Mouse (Mus musculus): ENCODE results near the gene Brinp3.

The Brinp3 gene

GRCm38 (mm10) chr1:146799986-146800553 is 305.5 kb downstream of the Brinp3 start:
- no peak for DNase-seq (ENCODE audit: low read depth)

- no peak for DNase-seq (ENCODE audit: low read depth)
Observed at GRCm38 (mm10) chr1:146801821-146802220, 307.3 kb downstream of the Brinp3 start.

GRCm38 (mm10) chr1:146807765-146808164 is 313.2 kb downstream of the Brinp3 start:
- peak; percentile 4 for DNase-seq (ENCODE audit: low read depth)

- DNase-seq (ENCODE audit: low read depth), result no peak
Observed at GRCm38 (mm10) chr1:146833888-146834287, 339.3 kb downstream of the Brinp3 start.

- no peak for DNase-seq (ENCODE audit: low read depth)
Observed at GRCm38 (mm10) chr1:146844087-146844486, 349.5 kb downstream of the Brinp3 start.

GRCm38 (mm10) chr1:146848892-146849291 is 354.3 kb downstream of the Brinp3 start:
- DNase-seq (ENCODE audit: low read depth), result no peak

GRCm38 (mm10) chr1:146850147-146850546 is 355.6 kb downstream of the Brinp3 start:
- DNase-seq (ENCODE audit: low read depth), result no peak

- DNase-seq (ENCODE audit: low read depth), result no peak
Observed at GRCm38 (mm10) chr1:146898636-146899035, 404.1 kb downstream of the Brinp3 start.

GRCm38 (mm10) chr1:146901691-146902090 is 407.1 kb downstream of the Brinp3 start:
- DNase-seq (ENCODE audit: low read depth), result no peak

GRCm38 (mm10) chr1:146939463-146940389 is 445.2 kb downstream of the Brinp3 start:
- no peak for DNase-seq (ENCODE audit: low read depth)
